Mouse (Mus musculus) cortical plate, adult 2 months (tissue): ENCODE data around the gene Ndufaf5. TPM values are rescaled to one million over a fixed set of nuclear protein-coding genes. Genes with fewer than 3 reads are reported as not detected.

ENCODE experiments used
- H3K27ac ChIP-seq: fragments of 200-500 bp; 2 replicates; pipeline ENCODE4 v1.5.1; 2012; ENCODE audit warnings: low read length, control low read depth, inconsistent platforms; ENCODE audit not compliant: insufficient read depth
- H3K4me1 ChIP-seq: fragments of 200-500 bp; 2 replicates; pipeline ENCODE4 v1.6.1; 2011; ENCODE audit warnings: low read length; ENCODE audit not compliant: control insufficient read depth, insufficient read depth
- H3K4me3 ChIP-seq: fragments of 200-500 bp; 2 replicates; pipeline ENCODE4 v1.5.1; 2011; ENCODE audit warnings: mild to moderate bottlenecking, low read length, control low read depth; ENCODE audit not compliant: insufficient read depth
- CTCF ChIP-seq: fragments of 200-500 bp; IDR thresholded peaks from 2 replicates; pipeline ENCODE4 v1.5.1; 2011; ENCODE audit warnings: mild to moderate bottlenecking, control low read depth, low read length; ENCODE audit not compliant: insufficient read depth; ENCODE audit errors: extremely low read depth
- POLR2A ChIP-seq: fragments of 200-500 bp; IDR thresholded peaks from 2 replicates; pipeline ENCODE4 v1.6.1; 2011; ENCODE audit warnings: mild to moderate bottlenecking, low read length, control low read depth; ENCODE audit not compliant: insufficient read depth; ENCODE audit errors: extremely low read depth
- polyA plus RNA-seq: library from polyadenylated mRNA; depleted of rRNA; stranded (reverse); fragments of >200 nt; gene quantifications from 2 replicates; pipeline ENCODE4 v1.2.3, GENCODE M21; 2012; rRNA removed

Gene Ndufaf5
- polyA plus RNA-seq, 1 experiment: 37.3 TPM

DNA sequence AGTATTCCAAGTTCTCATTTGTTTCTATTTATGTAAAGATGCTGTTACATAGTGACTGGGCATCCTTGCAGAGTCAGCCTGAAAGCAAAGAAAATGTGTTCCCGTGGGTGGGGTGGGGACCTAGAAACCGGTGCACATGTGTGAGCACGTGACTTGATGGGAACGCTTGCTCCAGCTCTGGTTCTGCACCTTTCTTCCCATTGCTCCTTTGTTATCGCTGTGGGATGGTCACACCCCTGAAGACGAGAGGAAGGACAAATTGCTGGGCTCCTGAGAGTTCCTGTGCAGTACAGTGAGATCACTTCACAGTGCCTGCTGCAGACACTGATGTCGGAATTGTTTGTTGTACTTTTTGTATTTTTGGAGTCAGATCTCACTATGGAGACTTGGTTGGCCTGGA, 33.3 kb downstream of the Ndufaf5 start:
- no peak overlapping the region for H3K4me3 ChIP-seq
- H3K27ac ChIP-seq: no peak overlapping the region
- H3K4me1 ChIP-seq: peaks cover 5% of the 10 kb centered on the region
- TF ChIP-seq CTCF (no peak), POLR2A (no peak)

DNA sequence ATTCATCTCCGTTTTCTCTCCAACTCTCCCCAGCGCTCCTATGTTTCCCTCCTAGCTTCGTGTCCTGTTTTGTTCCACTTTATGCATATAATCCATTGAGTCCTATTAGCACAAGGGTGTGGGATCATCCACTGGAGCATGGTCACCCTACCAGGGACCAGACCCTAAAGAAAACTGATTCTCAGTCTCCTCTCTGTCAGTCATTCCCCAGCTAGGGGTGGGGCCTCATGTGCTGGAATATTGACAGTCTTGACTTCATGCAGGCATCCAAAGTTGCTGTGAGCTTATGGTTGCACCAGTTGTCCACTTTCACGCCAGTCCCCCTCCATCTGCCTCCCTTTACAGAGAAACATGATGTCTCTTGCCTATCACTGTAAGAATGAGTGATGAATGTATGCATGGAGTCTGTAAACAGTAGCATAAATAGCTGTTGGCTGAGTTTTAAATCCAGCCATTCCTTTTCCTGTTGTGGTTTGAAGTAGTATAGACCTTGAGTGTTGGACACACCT, 44.1 kb downstream of the Ndufaf5 start:
- H3K27ac ChIP-seq: no peak overlapping the region
- H3K4me3 ChIP-seq: no peak overlapping the region
- H3K4me1 ChIP-seq: no peaks in the 10 kb centered on the region
- TF ChIP-seq CTCF (no peak), POLR2A (no peak)

DNA sequence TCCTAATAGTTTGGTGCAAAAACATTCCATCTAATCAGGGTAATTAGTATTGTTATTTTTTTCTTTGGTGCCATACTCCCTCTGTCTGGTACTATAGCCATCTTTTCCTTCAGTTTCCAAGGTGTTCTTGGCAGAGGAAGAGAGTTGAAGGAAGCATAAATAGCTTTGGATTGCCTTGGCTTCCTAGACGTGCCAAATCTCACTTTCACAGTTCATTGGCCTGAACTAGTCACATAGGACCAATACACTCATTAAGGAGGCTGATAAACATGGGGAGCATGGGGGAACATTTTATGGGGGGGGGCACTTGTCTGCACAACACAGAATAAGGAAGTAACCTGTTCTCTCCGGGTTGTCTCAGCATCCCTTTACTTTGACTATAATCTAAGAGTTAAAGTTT, 45.0 kb downstream of the Ndufaf5 start:
- no peak overlapping the region for H3K27ac ChIP-seq
- no peak overlapping the region for H3K4me3 ChIP-seq
- H3K4me1 ChIP-seq: no peaks in the 10 kb centered on the region
- TF ChIP-seq CTCF: no peak
- TF ChIP-seq POLR2A: no peak

DNA sequence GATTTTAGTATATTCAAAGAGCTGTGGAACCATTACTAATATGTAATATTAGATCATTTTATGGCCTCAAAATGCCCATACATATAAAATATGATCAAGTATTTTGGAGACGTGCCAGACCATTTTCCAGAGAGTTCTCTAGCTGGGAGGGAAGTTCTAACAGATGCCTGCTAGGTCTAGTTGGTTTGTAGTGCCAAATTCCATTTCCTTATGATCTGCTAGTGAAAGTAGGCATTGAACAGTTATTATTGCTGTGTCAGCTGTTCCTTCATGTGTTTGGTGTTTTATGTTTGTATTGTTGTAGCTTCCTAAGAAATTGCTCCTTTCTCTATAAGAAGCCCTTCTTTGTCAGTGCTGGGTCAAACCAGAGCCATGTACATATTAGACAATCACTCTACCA, 45.5 kb downstream of the Ndufaf5 start:
- Histone ChIP-seq H3K4me1 (no peaks in the 10 kb centered on the region), H3K4me3 (no peak overlapping the region), H3K27ac (no peak overlapping the region)
- no peak for TF ChIP-seq CTCF
- TF ChIP-seq POLR2A: no peak

DNA sequence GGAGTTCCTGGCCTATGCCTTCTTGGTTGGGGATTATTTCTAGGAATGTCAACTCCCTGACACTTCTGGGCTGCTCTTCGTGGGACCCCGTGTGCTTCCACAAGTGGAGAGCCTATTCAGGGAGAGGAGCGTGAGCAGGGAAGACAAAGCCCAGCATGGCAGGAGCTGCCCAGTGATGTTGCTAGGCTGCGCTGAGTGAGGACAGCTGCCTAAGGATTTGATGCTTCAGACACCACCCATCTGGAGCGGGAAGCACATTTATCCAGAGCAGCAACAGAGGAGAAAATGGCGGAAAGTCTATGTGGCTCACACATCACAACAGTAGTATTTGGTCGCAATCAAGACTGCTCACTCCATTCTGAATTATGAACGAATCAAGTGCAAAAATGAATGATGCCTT, 49.9 kb downstream of the Ndufaf5 start:
- Histone ChIP-seq H3K4me1 (no peaks in the 10 kb centered on the region), H3K4me3 (no peak overlapping the region), H3K27ac (no peak overlapping the region)
- no peak for TF ChIP-seq POLR2A
- no peak for TF ChIP-seq CTCF

DNA sequence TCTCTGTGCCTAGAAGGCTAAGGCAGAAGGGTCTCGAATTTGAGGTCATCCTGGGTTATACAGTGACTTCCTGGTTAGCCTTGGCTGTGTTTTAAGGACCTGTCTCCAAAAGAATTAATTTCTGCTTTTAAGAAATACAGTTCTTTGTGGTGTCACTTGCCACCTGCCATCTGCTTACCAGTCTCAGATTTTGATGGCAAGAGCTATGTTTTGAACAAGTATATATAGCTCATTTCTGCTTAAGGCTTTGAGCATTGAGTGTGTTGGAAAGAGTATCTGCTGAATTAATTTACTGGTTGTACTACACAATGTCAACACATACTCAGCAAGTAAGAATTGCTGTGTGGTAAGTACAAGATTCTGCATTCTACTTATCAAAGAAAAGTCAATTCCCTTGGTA, 59.8 kb downstream of the Ndufaf5 start:
- Histone ChIP-seq H3K27ac (no peak overlapping the region), H3K4me3 (no peak overlapping the region), H3K4me1 (peaks cover 2% of the 10 kb centered on the region; the same call in 1 of the 2 replicates)
- TF ChIP-seq POLR2A (no peak), CTCF (no peak)

DNA sequence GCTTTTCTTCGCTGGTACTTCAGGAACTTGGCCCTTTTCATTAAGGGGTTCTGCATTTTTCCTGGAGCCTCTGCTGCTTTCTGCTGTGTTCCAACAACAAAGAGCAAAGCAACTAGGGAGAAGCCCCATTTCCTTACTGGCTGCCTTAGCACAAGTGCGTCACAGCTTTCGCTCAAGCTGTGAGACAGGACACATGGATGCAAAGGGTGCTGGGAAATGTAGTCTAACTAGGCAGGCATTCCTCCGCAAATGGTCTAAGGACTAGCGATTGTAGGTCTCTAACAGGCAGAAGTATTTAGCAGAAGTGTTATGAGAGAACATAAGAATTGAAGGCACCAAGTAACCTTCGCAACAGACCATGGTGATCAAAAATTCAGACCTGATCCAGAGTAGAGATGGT, 66.8 kb downstream of the Ndufaf5 start:
- H3K27ac ChIP-seq: no peak overlapping the region
- H3K4me1 ChIP-seq: no peaks in the 10 kb centered on the region
- TF ChIP-seq POLR2A: 0 out of 2 replicates have a peak, but pooled peaks have one; percentile 32
- TF ChIP-seq CTCF: no peak
- H3K4me3 ChIP-seq: no peak overlapping the region; the same call in 1 of the 2 replicates

DNA sequence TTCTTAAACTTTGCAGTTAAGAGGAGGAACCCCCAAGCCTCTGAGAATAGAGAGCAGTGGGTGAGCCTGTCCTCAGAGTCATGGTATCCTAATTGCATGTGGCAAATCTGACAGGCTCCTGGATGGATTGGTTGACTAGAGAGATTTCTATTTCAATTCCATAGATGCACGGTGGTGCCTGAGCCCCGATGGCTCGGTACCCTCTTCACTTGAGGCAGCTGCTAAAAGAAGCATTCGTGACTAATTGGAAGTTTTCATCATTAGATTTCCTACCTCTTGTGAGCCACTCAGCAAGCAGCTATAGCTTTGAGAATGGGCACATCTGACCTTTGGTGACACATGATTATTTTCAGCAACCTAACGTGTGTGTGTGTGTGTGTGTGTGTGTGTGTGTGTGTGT, 71.9 kb downstream of the Ndufaf5 start:
- TF ChIP-seq CTCF (no peak), POLR2A (no peak)
- H3K4me3 ChIP-seq: no peak overlapping the region
- H3K4me1 ChIP-seq: no peaks in the 10 kb centered on the region; the same call in 1 of the 2 replicates
- H3K27ac ChIP-seq: no peak overlapping the region

DNA sequence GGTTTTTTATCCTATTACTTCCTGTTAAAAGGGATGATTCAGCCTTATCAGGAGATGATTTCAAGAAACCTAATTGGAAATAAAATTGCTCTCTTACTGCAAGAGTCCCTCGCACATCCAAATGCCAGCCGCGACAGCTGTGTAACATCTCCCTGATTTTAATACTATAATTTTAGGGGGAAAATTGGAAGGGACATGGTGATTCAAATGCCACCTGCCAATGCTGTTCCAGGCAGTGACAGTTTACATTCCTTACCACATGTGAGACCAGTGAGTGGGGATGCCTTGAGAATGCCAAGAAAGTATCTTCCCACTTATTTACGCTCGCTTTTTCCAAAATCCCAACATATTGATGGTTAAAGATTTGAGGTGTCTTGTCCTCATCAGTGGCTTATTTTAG, 72.7 kb downstream of the Ndufaf5 start:
- no peak for TF ChIP-seq POLR2A
- TF ChIP-seq CTCF: no peak
- H3K27ac ChIP-seq: no peak overlapping the region
- H3K4me3 ChIP-seq: no peak overlapping the region

More for the DNA sequence above, 72.7 kb downstream of the Ndufaf5 start:
- no peaks in the 10 kb centered on the region; the same call in 1 of the 2 replicates for H3K4me1 ChIP-seq

Other genes with a start within 250 kb of the Ndufaf5 start
- gene Tasp1, start 103.8 kb upstream of the Ndufaf5 start, polyA plus RNA-seq: 20.0 and 20.9 TPM in 2 replicates
- not detected in 2 replicates for gene Gm17374, start 18.6 kb upstream of the Ndufaf5 start, polyA plus RNA-seq
- 12.6 and 13.0 TPM in 2 replicates for gene Esf1, start 85 bp upstream of the Ndufaf5 start, polyA plus RNA-seq
- not detected in 2 replicates for gene Sel1l2, start 219.1 kb downstream of the Ndufaf5 start, polyA plus RNA-seq
- 20.3 and 21.2 TPM in 2 replicates for gene Macrod2, start 224.7 kb downstream of the Ndufaf5 start, polyA plus RNA-seq